Mouse (Mus musculus) myocyte (in vitro differentiated cells): ENCODE measurements around the gene Efcab12.
A peak's percentile ranks its signal among the peaks of the same experiment; 100 is the strongest.

Experiments
- E2F4 ChIP-seq: IDR thresholded peaks from one replicate; pipeline ENCODE4 v1.6.1; 2011; ENCODE audit warnings: mild to moderate bottlenecking, control low read depth, moderate library complexity; ENCODE audit not compliant: insufficient read depth
- MAX ChIP-seq: IDR thresholded peaks from one replicate; pipeline ENCODE4 v1.6.1; 2011; ENCODE audit warnings: low read depth, mild to moderate bottlenecking, control low read depth
- POLR2A ChIP-seq: IDR thresholded peaks from one replicate; pipeline ENCODE4 v1.6.1; 2011; ENCODE audit warnings: low read depth, mild to moderate bottlenecking, control low read depth, moderate library complexity; ENCODE audit not compliant: insufficient read length
- POLR2AphosphoS2 ChIP-seq: IDR thresholded peaks from one replicate; pipeline ENCODE4 v1.6.1; 2011; ENCODE audit warnings: low read depth, control low read depth; ENCODE audit not compliant: insufficient read length
- REST ChIP-seq: IDR thresholded peaks from one replicate; pipeline ENCODE4 v1.6.1; 2011; ENCODE audit warnings: mild to moderate bottlenecking, control low read depth, moderate library complexity; ENCODE audit not compliant: insufficient read depth, insufficient read length
- TCF12 ChIP-seq: IDR thresholded peaks from one replicate; pipeline ENCODE4 v1.6.1; 2011; ENCODE audit warnings: mild to moderate bottlenecking, control low read depth; ENCODE audit not compliant: poor library complexity, insufficient read depth, severe bottlenecking
- TCF3 ChIP-seq: IDR thresholded peaks from one replicate; pipeline ENCODE4 v1.6.1; 2011; ENCODE audit warnings: low read depth, control low read depth; ENCODE audit not compliant: insufficient read length
- USF1 ChIP-seq: IDR thresholded peaks from one replicate; pipeline ENCODE4 v1.6.1; 2011; ENCODE audit warnings: low read depth, mild to moderate bottlenecking, control low read depth, moderate library complexity

- TF ChIP-seq POLR2A (peak; percentile 45), E2F4 (no peak), REST (no peak), TCF12 (no peak), POLR2AphosphoS2 (peak; percentile 65), USF1 (no peak), TCF3 (no peak), MAX (no peak)
Observed at GRCm38 (mm10) chr6:115801811-115802210, 36.4 kb downstream of the Efcab12 start.
